Mouse (Mus musculus): ENCODE data around the gene Gm19345.

Gene Gm19345

GRCm38 (mm10) chr7:19871137-19871621 lies 19.4 kb downstream of the Gm19345 start:
- WGBS, result 71% methylated on average over 10 of the region's 10 CpGs

DNA sequence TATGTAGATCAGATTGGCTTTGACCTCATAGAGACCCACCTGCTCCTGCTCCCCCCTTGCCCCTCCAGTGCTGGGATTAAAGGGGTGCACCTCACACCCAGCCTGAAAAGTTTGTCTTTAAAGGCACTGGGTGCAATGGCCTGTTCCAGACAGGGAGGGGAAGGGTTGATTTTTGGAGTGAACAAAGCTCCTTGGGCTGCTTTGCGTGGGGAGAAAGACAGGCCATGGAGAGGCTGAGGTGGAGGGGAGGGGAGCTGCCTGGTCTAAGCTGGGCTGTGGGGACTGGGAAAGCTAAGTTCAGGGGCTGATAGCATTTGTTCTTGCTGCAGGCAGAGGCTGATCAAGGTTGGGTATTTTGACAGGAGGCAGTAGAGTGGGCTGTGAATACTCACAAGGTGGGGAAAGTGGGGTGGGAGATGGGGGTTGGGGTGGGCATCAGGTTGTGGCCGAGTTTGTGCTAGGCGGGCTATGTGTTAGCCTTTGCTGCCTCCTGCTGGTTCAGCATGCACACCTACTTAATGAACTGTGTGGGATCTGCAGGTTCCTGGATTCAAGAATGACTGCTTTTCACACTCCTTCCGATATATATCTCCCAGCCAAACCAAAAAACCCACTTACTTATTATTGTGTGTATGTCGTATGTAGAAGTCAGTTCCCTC lies 20.3 kb downstream of the Gm19345 start:
- 58% methylated on average over 5 of the region's 5 CpGs for WGBS

GRCm38 (mm10) chr7:19875948-19876682 lies 24.3 kb downstream of the Gm19345 start:
- WGBS, result 32% methylated on average over 13 of the region's 13 CpGs

DNA sequence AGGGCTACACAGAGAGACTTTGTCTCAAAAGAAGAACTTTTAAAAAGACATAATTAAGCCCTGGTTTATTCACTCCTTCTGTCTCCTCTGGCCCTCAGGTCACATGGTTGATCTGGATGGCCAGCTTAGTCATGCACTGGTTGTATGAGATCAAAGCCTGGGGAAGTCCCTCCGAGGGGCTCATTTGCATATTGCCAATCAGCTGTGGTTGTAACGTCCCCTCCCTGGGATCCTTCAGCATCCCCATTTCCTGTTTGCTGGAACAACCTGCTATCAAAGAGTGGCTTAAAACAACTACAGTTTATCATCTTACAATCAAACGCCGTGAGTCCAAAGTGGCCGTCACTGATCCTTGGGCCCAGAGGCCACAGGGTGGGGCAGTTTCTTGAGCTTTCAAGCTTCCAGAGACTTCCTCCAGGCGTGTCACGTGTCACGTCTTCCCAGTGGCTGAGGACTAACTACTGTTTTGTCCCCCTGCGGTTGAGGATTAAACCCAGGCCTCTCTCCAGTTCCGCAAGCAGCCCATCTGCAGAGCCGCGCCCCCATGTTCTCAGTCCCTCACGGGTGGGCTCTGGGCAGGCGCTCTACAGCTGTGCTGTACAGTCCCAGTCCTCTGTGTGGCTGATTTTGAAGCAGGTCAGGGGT lies 25.1 kb downstream of the Gm19345 start:
- 67% methylated on average over 14 of the region's 14 CpGs for WGBS

GRCm38 (mm10) chr7:19880754-19881153 lies 29.0 kb downstream of the Gm19345 start:
- 80% methylated on average over 8 of the region's 8 CpGs for WGBS

DNA sequence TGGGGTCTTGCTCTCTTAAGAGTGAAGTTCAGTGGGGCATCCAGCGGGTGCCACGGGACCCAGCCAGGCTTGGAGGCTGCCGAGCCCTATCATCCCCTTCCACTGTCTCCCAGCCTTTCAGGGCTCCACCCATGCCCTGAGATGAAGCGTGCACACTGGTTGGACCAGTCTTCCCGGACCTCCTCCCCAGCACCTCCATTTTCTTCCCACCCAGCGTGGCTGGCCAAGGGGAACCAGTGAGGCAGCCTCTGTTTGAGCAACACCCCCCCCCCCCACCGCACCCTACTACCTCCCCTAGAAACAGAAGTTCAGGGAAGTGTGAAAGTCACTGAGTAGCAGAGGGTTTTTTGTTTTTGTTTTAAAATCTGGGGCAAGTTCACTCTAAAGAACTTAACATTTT lies 36.0 kb downstream of the Gm19345 start, which contains the start of gene Ceacam19:
Gene Ceacam19, minus strand, starts transcription at position 117 of the 400 bp plus-strand sequence.
- WGBS, result 72% methylated on average over 7 of the region's 7 CpGs

DNA sequence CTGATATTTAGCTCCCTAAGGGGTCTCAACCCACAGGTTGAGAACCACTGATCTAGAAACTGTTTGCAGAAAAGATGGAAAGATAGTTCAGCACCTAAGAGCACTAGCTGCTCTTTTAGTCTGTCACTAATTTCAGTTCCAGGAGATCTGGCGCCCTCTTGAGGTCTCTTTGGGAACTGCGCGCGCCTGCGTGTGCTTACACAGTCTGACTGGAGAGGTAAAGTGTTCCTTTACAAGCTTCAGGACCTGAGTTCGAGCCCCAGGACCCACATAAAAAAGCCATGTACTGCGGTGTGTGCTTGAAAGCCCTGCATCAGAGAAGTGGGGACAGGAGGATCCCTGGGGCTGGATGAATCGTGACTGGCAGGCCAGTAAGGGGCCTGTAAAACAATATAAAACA lies 38.1 kb downstream of the Gm19345 start:
- 55% methylated on average over 8 of the region's 8 CpGs for WGBS

All from cerebral cortex, adult 2 months (tissue).